In genomic region chr2:91243416-91243815, GRCm38 (mm10) we compare ENCODE assay signal across 9 mouse cellular contexts. TPM values are rescaled to one million over a fixed set of nuclear protein-coding genes. Genes with fewer than 3 reads are reported as not detected.
DNase-seq lines count a peak whose midpoint lies in the region; ATAC-seq and TF ChIP-seq lines count a peak whose summit lies in the region.
"Had no signal": no experiment of that assay in that cellular context is flagged by ENCODE, and none has a peak within 500 bp of the region (broad histone marks: within the 10 kb centered on the region; RNA-seq: fewer than 3 reads in every experiment).

No protein-coding gene starts in this region.

- intact Hi-C loops in left cerebral cortex, adult 2 months (cut with DNase I): no loop called here

- DNase-seq in left cerebral cortex, adult 2 months (ENCODE audit: extremely low spot score in 1 of 2, low spot score in 2 of 2): peak; percentile 61 to 62
- DNase-seq in left cerebral cortex, adult 11 months (ENCODE audit: low spot score): no peak
- peak; percentile 58 for DNase-seq in cerebellum, adult 9-11 months
- peak; percentile 75 to 89 for DNase-seq in layer of hippocampus, adult 2 months (ENCODE audit: low spot score in 2 of 2)
- DNase-seq in spleen, postnatal 4 days (ENCODE audit: low spot score in 2 of 2): no peak
- DNase-seq in spleen, postnatal 36 days (ENCODE audit: low spot score in 2 of 2): no peak
- DNase-seq: kidney, adult 2 months had no signal

- TF ChIP-seq CTCF in left cerebral cortex, adult 2 months (IDR thresholded peaks at IDR 0.05): no peak
- TF ChIP-seq CTCF in layer of hippocampus, adult 2 months (conservative IDR thresholded peaks at IDR 0.05): no peak

- peak overlapping the region; percentile 55; the same call in 1 of the 2 replicates for H3K27ac ChIP-seq in left cerebral cortex, adult 2 months
- peak overlapping the region; percentile 46; the same call in 1 of the 2 replicates for H3K27ac ChIP-seq in layer of hippocampus, adult 2 months

- no peak overlapping the region for H3K4me3 ChIP-seq in left cerebral cortex, adult 2 months
- H3K4me3 ChIP-seq in layer of hippocampus, adult 2 months: no peak overlapping the region

- peak; percentile 49; the same call in 1 of the 2 replicates for ATAC-seq in megakaryocyte-erythroid progenitor cell, adult 5-6 weeks (replicated peaks; ENCODE audit: low FRiP score, low TSS enrichment, poor library complexity, severe bottlenecking)
- ATAC-seq in erythroid progenitor cell, adult 5-6 weeks (replicated peaks; ENCODE audit: low FRiP score, poor library complexity, severe bottlenecking): no peak

RNA-seq across cellular contexts. Expression of gene Ddb2, which starts 6.6 kb away (rescaled TPM):
- 10 to 100 TPM; 11.7 to 14.4 TPM for total RNA-seq in left cerebral cortex, adult 2 months (2021)
- 10 to 100 TPM; 12.9 to 13.1 TPM for total RNA-seq in layer of hippocampus, adult 2 months (2021)
- total RNA-seq in megakaryocyte-erythroid progenitor cell, adult 5-6 weeks (2014; fragmentation: Nextera tagmentation): 16.9 and 32.3 TPM in 2 replicates
- 7.8 and 10.3 TPM in 2 replicates for total RNA-seq in megakaryocyte-erythroid progenitor cell, adult 5-6 weeks (2017)
- total RNA-seq in erythroid progenitor cell, adult 5-6 weeks (2015; ENCODE audit: low replicate concordance): 9.0 and 9.6 TPM in 2 replicates
- 4.6 and 7.6 TPM in 2 replicates for total RNA-seq in erythroid progenitor cell, adult 5-6 weeks (2017; ENCODE audit: low replicate concordance)

RNA-seq across cellular contexts. Expression of gene Pacsin3, which starts 12.3 kb away (rescaled TPM):
- total RNA-seq in left cerebral cortex, adult 2 months (2021): 10 to 100 TPM; 42.7 to 46.9 TPM
- 10 to 100 TPM; 25.6 to 27.6 TPM for total RNA-seq in layer of hippocampus, adult 2 months (2021)
- 0.25 TPM in 1 of 2 replicates, not detected in the other for total RNA-seq in megakaryocyte-erythroid progenitor cell, adult 5-6 weeks (2014; fragmentation: Nextera tagmentation)
- not detected in 2 replicates for total RNA-seq in megakaryocyte-erythroid progenitor cell, adult 5-6 weeks (2017)
- not detected in 2 replicates for total RNA-seq in erythroid progenitor cell, adult 5-6 weeks (2015; ENCODE audit: low replicate concordance)
- total RNA-seq in erythroid progenitor cell, adult 5-6 weeks (2017; ENCODE audit: low replicate concordance): not detected in 2 replicates

RNA-seq across cellular contexts. Expression of gene Arfgap2, which starts 21.4 kb away (rescaled TPM):
- total RNA-seq in left cerebral cortex, adult 2 months (2021): 10 to 100 TPM; 73.9 to 81.8 TPM
- total RNA-seq in layer of hippocampus, adult 2 months (2021): 10 to 100 TPM; 75.6 to 81.3 TPM
- total RNA-seq in megakaryocyte-erythroid progenitor cell, adult 5-6 weeks (2014; fragmentation: Nextera tagmentation): 49.6 and 63.7 TPM in 2 replicates
- 30.9 and 37.1 TPM in 2 replicates for total RNA-seq in megakaryocyte-erythroid progenitor cell, adult 5-6 weeks (2017)
- 27.2 and 31.7 TPM in 2 replicates for total RNA-seq in erythroid progenitor cell, adult 5-6 weeks (2015; ENCODE audit: low replicate concordance)
- total RNA-seq in erythroid progenitor cell, adult 5-6 weeks (2017; ENCODE audit: low replicate concordance): 19.1 and 44.0 TPM in 2 replicates

RNA-seq across cellular contexts. Expression of gene Acp2, which starts 40.7 kb away (rescaled TPM):
- 10 to 100 TPM; 42.4 to 44.5 TPM for total RNA-seq in left cerebral cortex, adult 2 months (2021)
- total RNA-seq in layer of hippocampus, adult 2 months (2021): 10 to 100 TPM; 50.5 to 57.5 TPM
- 10.9 and 11.4 TPM in 2 replicates for total RNA-seq in megakaryocyte-erythroid progenitor cell, adult 5-6 weeks (2014; fragmentation: Nextera tagmentation)
- 8.8 and 21.9 TPM in 2 replicates for total RNA-seq in megakaryocyte-erythroid progenitor cell, adult 5-6 weeks (2017)
- 6.7 and 7.2 TPM in 2 replicates for total RNA-seq in erythroid progenitor cell, adult 5-6 weeks (2015; ENCODE audit: low replicate concordance)
- 1.7 and 5.5 TPM in 2 replicates for total RNA-seq in erythroid progenitor cell, adult 5-6 weeks (2017; ENCODE audit: low replicate concordance)

RNA-seq across cellular contexts. Expression of gene Nr1h3, which starts 40.8 kb away (rescaled TPM):
- 1 to 10 TPM; 3.4 to 7.1 TPM for total RNA-seq in left cerebral cortex, adult 2 months (2021)
- total RNA-seq in layer of hippocampus, adult 2 months (2021): 1 to 10 TPM; 4.5 to 5.9 TPM
- total RNA-seq in megakaryocyte-erythroid progenitor cell, adult 5-6 weeks (2014; fragmentation: Nextera tagmentation): 1.5 TPM in 1 of 2 replicates, not detected in the other
- not detected in 2 replicates for total RNA-seq in megakaryocyte-erythroid progenitor cell, adult 5-6 weeks (2017)
- total RNA-seq in erythroid progenitor cell, adult 5-6 weeks (2015; ENCODE audit: low replicate concordance): 2.5 and 4.6 TPM in 2 replicates
- total RNA-seq in erythroid progenitor cell, adult 5-6 weeks (2017; ENCODE audit: low replicate concordance): 1.4 TPM in 1 of 2 replicates, not detected in the other

Comparison
In these comparisons a context has a peak if more than half of its experiments do, and no peak if none do; other contexts are left out.
1. DNase-seq: peak in left cerebral cortex, adult 2 months (2 of 2), cerebellum, adult 9-11 months (single experiment) and layer of hippocampus, adult 2 months (2 of 2); none in left cerebral cortex, adult 11 months (single experiment), spleen, postnatal 4 days (0 of 2) and spleen, postnatal 36 days (0 of 2).
2. RNA of gene Pacsin3, which starts 12.3 kb away (total RNA-seq): 42.7 to 46.9 TPM in left cerebral cortex, adult 2 months and 25.6 to 27.6 TPM in layer of hippocampus, adult 2 months; 0.25 TPM in megakaryocyte-erythroid progenitor cell, adult 5-6 weeks and not detected in erythroid progenitor cell, adult 5-6 weeks; every median in the first group is over 10 times any median in the second.